Mouse (Mus musculus): ENCODE measurements around the gene Hist2h2aa1. TPM values are rescaled to one million over a fixed set of nuclear protein-coding genes. Genes with fewer than 3 reads are reported as not detected.

Gene Hist2h2aa1
- 143 and 423 TPM in 2 replicates for polyA plus RNA-seq (2012; rRNA removed; ENCODE audit: low replicate concordance)

DNA sequence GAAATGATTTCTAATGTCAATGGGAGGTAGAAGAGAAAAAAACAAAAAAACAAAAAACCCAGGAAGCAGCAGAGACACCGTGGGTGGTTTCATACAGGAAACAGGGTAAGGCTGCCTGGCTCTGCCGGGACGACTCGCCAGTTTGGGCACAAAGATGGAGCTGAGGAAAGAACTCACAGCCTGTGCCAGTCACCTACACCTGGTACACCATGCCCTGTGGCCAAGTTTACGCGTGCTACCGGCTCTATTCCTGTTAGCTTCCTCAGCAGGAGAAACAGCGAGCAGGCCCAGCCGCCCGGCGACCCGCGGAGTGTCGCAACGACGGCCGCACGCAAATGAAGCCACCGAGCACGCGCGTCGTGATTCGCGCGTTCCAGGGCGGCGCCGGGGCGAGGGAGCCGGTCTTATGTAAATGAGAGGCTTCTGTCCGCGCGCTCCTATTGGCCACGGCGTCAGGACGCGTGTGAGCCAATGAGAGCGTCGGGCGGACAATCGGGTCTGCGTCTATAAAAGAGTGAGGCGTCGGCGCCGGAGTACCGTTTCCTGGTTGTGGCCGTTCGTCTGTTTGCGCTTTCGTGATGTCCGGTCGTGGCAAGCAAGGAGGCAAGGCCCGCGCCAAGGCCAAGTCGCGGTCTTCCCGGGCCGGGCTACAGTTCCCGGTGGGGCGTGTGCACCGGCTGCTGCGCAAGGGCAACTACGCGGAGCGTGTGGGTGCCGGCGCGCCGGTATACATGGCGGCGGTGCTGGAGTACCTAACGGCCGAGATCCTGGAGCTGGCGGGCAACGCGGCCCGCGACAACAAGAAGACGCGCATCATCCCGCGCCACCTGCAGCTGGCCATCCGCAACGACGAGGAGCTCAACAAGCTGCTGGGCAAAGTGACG lies at the start of gene Hist2h2aa1:
TSS of gene Hist2h2aa1 (plus strand) at position 495 of the 884 bp plus-strand sequence.

DNA sequence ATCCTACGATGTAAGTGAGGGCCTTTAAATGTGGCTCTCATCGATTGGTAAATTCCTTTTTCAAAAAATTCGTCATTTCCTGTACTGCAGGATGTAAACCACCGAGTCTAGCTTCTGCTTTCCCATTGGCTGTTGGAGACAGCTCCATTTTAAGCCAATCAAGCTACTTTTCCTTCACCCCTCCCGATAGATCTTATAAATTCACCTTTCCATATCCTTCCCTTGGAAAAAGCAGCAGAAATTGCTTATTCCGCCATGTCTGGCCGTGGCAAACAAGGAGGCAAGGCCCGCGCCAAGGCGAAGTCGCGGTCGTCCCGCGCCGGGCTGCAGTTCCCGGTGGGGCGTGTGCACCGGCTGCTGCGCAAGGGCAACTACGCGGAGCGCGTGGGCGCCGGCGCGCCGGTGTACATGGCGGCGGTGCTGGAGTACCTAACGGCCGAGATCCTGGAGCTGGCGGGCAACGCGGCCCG lies 25.6 kb upstream of the Hist2h2aa1 start, which contains the start of the genes Bola1 and Hist2h2ab:
TSS of gene Bola1 (minus strand) at position 49 of the 470 bp plus-strand sequence.
TSS of gene Hist2h2ab (plus strand) at position 205 of the 470 bp plus-strand sequence.

DNA sequence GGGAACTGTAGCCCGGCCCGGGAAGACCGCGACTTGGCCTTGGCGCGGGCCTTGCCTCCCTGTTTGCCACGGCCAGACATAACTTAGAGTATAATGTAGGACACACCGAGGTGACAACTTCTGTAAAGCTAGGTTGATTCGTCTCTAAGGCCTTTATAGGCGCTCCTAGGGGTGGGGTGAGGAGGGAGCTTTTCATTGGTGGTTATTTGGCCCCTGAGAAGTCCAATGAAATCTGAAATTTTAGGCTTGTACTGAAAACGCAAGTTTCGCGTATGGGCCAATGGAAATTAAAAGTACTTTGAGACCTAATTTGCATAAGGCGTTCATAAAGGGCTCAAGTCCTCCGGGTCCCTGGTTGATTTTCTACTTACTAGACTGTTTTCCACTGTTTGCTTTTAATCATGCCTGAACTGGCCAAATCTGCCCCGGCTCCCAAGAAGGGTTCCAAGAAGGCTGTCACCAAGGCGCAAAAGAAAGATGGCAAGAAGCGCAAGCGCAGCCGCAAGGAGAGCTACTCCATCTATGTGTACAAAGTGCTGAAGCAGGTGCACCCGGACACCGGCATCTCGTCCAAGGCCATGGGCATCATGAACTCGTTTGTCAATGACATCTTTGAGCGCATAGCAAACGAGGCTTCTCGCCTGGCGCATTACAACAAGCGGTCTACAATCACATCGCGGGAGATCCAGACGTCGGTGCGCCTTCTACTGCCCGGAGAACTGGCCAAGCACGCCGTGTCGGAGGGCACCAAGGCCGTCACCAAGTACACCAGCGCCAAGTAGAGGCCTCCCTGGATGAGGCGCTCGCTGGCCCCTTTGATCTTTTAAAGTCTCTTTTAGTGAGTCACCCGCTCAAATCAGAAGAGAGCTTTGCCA lies 24.3 kb upstream of the Hist2h2aa1 start, which contains the start of the genes Hist2h2ac and Hist2h2be:
TSS of gene Hist2h2ac (minus strand) at position 116 of the 875 bp plus-strand sequence.
TSS of gene Hist2h2be (plus strand) at position 355 of the 875 bp plus-strand sequence.

DNA sequence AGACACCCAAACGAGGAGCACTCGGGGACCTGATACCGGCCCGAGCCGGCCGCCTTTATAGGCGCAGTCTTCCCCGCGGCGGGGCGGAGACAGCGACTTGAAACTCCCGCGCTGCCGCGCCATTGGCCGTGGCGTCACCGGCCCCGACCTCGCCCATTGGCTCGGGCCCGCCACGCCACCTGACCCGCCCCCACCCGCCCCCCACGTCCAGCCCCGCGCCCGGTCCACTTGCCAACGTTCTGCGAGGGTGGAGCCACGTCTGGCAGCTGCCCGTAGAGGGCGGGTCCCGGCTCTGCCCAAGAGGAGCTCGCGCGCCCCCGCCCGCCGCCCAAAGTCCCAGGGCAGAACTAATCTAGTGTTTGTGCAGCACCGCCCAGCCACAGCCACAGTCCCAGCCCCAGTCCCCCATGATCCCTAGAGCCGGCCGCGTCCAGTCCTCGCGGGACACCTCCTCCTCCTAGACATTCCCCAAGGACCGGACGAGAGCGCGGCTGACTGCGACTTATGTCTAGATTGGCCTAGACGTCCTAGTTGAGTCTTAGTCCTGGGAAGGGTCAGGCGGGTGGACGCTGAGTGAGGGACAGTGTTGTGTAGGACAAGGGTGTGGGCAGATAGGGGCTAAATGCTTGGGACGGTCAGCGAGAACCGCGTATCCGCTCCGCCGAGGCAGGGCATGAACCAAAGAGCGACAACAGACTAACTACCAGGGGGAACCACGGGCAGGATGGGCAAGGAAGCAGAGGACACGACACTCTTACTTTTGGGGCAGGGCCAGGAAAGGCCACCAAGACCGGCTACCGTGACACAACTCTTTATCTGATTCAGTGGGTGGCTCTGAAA lies 6.1 kb upstream of the Hist2h2aa1 start, which contains the start of gene Hist2h3c2:
TSS of gene Hist2h3c2 (minus strand) at position 174 of the 840 bp plus-strand sequence.

DNA sequence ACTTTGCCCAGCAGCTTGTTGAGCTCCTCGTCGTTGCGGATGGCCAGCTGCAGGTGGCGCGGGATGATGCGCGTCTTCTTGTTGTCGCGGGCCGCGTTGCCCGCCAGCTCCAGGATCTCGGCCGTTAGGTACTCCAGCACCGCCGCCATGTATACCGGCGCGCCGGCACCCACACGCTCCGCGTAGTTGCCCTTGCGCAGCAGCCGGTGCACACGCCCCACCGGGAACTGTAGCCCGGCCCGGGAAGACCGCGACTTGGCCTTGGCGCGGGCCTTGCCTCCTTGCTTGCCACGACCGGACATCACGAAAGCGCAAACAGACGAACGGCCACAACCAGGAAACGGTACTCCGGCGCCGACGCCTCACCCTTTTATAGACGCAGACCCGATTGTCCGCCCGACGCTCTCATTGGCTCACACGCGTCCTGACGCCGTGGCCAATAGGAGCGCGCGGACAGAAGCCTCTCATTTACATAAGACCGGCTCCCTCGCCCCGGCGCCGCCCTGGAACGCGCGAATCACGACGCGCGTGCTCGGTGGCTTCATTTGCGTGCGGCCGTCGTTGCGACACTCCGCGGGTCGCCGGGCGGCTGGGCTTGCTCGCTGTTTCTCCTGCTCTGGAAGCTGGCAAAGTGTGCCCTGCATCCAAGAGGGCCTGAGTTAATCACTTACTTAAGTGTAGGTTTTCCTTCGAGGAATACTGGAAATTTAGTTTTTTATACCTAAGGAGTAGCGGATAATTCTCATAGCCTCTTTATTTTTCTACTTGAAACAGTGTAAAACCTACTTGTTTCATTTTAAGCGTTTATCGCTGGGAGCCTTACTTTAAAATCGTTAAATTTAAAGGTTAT lies 5.1 kb upstream of the Hist2h2aa1 start, which contains the start of gene Hist2h2aa2:
TSS of gene Hist2h2aa2 (minus strand) at position 328 of the 850 bp plus-strand sequence.

DNA sequence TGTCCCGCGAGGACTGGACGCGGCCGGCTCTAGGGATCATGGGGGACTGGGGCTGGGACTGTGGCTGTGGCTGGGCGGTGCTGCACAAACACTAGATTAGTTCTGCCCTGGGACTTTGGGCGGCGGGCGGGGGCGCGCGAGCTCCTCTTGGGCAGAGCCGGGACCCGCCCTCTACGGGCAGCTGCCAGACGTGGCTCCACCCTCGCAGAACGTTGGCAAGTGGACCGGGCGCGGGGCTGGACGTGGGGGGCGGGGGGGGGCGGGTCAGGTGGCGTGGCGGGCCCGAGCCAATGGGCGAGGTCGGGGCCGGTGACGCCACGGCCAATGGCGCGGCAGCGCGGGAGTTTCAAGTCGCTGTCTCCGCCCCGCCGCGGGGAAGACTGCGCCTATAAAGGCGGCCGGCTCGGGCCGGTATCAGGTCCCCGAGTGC lies 1.1 kb downstream of the Hist2h2aa1 start, which contains the start of gene Hist2h3c1:
TSS of gene Hist2h3c1 (plus strand) at position 259 of the 430 bp plus-strand sequence.

DNA sequence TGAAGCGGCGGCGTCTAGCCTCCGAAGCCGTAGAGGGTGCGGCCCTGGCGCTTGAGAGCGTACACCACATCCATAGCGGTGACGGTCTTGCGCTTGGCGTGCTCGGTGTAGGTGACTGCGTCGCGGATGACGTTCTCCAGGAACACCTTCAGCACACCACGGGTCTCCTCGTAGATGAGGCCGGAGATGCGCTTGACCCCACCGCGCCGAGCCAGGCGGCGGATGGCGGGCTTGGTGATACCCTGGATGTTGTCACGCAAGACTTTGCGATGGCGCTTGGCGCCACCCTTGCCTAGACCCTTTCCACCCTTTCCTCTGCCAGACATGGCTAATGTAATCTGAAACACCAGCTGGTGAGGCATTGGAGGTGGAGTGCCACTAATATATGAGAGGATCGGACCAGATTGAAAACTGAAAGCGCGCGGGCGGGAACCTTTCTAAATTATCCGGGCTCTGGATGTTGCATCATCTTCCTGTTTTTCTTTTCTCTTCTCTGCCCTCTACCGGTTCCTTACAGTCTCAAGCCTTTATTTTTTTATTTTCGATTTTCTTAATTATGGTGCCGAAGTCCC lies 17.8 kb downstream of the Hist2h2aa1 start, which contains the start of gene Hist2h4:
TSS of gene Hist2h4 (minus strand) at position 333 of the 572 bp plus-strand sequence.

DNA sequence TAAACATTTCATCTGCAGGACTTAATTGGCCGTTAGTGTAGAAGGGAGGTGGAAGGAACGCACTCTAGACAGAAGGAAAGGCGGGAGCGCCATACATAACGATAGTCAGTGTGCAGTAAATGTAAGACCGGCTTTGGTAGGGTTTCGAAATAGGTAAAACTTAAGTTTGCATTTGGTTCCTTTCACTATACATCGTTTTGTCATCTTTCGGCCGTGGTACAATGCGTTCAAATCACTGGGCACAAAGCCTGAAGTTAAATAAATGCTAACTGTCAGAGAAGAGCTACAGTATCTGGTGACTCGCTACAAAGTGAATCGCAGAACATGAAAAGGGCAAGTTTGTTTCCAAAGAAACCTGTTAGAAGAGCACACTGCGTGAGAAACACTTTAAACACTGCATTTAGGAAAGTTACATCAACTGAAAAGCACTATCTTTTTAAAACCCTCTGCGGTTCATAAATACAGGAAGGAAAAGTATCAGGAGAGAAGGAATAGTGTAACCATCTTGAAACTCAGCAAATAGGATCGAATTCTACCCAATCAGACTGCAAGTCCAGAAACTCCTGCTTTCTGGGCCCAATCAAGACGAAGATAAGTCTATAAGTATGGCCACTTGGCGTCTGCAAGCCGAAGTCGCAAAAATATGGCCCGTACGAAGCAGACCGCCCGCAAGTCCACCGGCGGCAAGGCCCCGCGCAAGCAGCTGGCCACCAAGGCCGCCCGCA lies 22.9 kb downstream of the Hist2h2aa1 start, which contains the start of gene Hist2h3b:
TSS of gene Hist2h3b (plus strand) at position 604 of the 725 bp plus-strand sequence.

DNA sequence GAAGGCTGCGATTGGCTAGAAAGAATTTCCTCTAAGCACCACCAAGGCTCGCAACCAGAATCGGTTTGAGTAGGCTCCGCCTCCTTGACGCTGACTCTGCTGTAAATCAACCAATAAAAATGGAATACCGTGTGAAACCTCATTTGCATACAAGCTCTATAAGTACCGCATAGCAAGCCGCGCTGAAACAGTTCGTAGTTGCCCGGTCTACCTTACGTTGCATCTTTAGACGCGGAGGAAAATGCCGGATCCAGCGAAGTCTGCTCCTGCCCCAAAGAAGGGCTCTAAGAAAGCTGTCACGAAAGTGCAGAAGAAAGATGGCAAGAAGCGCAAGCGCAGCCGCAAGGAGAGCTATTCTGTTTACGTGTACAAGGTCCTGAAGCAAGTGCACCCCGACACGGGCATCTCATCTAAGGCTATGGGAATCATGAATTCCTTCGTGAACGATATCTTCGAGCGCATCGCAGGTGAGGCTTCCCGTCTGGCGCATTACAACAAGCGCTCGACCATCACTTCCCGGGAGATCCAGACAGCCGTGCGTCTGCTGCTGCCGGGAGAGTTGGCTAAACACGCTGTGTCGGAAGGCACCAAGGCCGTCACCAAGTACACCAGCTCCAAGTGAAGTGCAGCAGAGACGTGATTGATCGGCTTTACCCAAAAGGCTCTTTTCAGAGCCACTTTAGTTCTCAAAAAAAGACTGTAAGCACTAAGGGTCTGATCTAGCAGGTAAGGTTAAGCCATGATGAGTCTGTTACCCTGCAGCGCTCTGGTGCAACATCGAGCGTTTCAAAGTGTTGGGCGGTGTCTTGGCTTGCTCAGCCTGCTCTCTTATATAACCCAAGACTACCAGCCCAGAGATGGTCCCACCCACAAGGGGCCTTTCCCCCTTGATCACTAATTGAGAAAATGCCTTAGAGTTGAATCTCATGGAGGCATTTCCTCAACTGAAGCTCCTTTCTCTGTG lies 24.5 kb downstream of the Hist2h2aa1 start, which contains the start of gene Hist2h2bb:
TSS of gene Hist2h2bb (plus strand) at position 242 of the 964 bp plus-strand sequence.

DNA sequence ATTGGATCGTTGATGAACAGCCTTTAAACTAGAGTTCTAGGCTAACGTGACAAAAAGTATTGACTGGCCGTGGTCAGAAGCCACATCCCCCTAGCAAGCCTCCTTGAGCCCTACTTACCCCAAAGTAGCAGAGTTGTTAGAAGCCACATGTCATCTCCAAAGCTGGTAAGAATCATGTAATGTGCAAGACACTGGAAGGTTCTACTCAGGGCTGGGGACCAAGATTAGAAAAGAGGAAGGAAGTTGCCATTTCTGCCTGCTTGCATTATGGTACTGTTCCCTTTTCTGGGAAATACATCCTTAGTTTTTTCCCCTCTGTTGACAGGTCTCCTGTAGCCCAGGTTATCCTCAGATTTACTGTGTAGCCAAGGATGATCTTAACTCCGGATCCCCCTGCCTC lies 48.5 kb downstream of the Hist2h2aa1 start, which contains the start of gene Fcgr1:
TSS of gene Fcgr1 (minus strand) at position 183 of the 400 bp plus-strand sequence.

Other genes starting within 250 kb of the Hist2h2aa1 start
- 21.7 and 26.9 TPM in 2 replicates for gene Plekho1, start 249.5 kb upstream of the Hist2h2aa1 start, polyA plus RNA-seq (2012; rRNA removed; ENCODE audit: low replicate concordance)
- 3.6 and 4.1 TPM in 2 replicates for gene Vps45, start 187.0 kb upstream of the Hist2h2aa1 start, polyA plus RNA-seq (2012; rRNA removed; ENCODE audit: low replicate concordance)
- 7.5 and 20.3 TPM in 2 replicates for gene Otud7b, start 141.0 kb upstream of the Hist2h2aa1 start, polyA plus RNA-seq (2012; rRNA removed; ENCODE audit: low replicate concordance)
- 2.7 and 32.2 TPM in 2 replicates for gene Mtmr11, start 83.5 kb upstream of the Hist2h2aa1 start, polyA plus RNA-seq (2012; rRNA removed; ENCODE audit: low replicate concordance)
- 79.0 and 100 TPM in 2 replicates for gene Sf3b4, start 73.2 kb upstream of the Hist2h2aa1 start, polyA plus RNA-seq (2012; rRNA removed; ENCODE audit: low replicate concordance)
- 0.68 and 1.5 TPM in 2 replicates for gene Sv2a, start 64.3 kb upstream of the Hist2h2aa1 start, polyA plus RNA-seq (2012; rRNA removed; ENCODE audit: low replicate concordance)
- gene Bola1, start 25.8 kb upstream of the Hist2h2aa1 start, polyA plus RNA-seq (2012; rRNA removed; ENCODE audit: low replicate concordance) = 60.0 and 61.3 TPM in 2 replicates
- gene Hist2h2ab, start 25.6 kb upstream of the Hist2h2aa1 start, polyA plus RNA-seq (2012; rRNA removed; ENCODE audit: low replicate concordance) = 3.2 and 7.6 TPM in 2 replicates
- 10.9 and 30.0 TPM in 2 replicates for gene Hist2h2ac, start 24.6 kb upstream of the Hist2h2aa1 start, polyA plus RNA-seq (2012; rRNA removed; ENCODE audit: low replicate concordance)
- 0.78 and 2.3 TPM in 2 replicates for gene Hist2h2be, start 24.4 kb upstream of the Hist2h2aa1 start, polyA plus RNA-seq (2012; rRNA removed; ENCODE audit: low replicate concordance)
- gene Hist2h3c2, start 6.4 kb upstream of the Hist2h2aa1 start, polyA plus RNA-seq (2012; rRNA removed; ENCODE audit: low replicate concordance) = 85.3 and 136 TPM in 2 replicates
- 228 and 312 TPM in 2 replicates for gene Hist2h2aa2, start 5.2 kb upstream of the Hist2h2aa1 start, polyA plus RNA-seq (2012; rRNA removed; ENCODE audit: low replicate concordance)
- gene Hist2h3c1, start 1.2 kb downstream of the Hist2h2aa1 start, polyA plus RNA-seq (2012; rRNA removed; ENCODE audit: low replicate concordance) = not detected in 2 replicates
- 4.0 and 4.7 TPM in 2 replicates for gene Hist2h4, start 17.8 kb downstream of the Hist2h2aa1 start, polyA plus RNA-seq (2012; rRNA removed; ENCODE audit: low replicate concordance)
- gene Hist2h3b, start 23.2 kb downstream of the Hist2h2aa1 start, polyA plus RNA-seq (2012; rRNA removed; ENCODE audit: low replicate concordance) = 67.4 and 121 TPM in 2 replicates
- 3.7 and 9.2 TPM in 2 replicates for gene Hist2h2bb, start 24.3 kb downstream of the Hist2h2aa1 start, polyA plus RNA-seq (2012; rRNA removed; ENCODE audit: low replicate concordance)
- 0.86 and 1.4 TPM in 2 replicates for gene Fcgr1, start 48.5 kb downstream of the Hist2h2aa1 start, polyA plus RNA-seq (2012; rRNA removed; ENCODE audit: low replicate concordance)
- not detected in 2 replicates for gene BC107364, start 206.8 kb downstream of the Hist2h2aa1 start, polyA plus RNA-seq (2012; rRNA removed; ENCODE audit: low replicate concordance)